Mouse (Mus musculus): ENCODE measurements at regions not wholly inside any gene's neighbourhood (a gene's known extent, or its start where the extent isn't known, plus 50 kb on each side); places are given as distances from the start of the nearest gene placed in this dataset.

- no peak for DNase-seq (ENCODE audit: low read depth, low spot score)
Observed at GRCm38 (mm10) chr15:88370366-88370765, 229.7 kb upstream of the Zdhhc25 start.

- no peak for DNase-seq (ENCODE audit: low read depth, low spot score)
Observed at GRCm38 (mm10) chr15:88372039-88372438, 228.1 kb upstream of the Zdhhc25 start.

- DNase-seq (ENCODE audit: low read depth, low spot score), result no peak
Observed at GRCm38 (mm10) chr15:88373923-88374322, 226.2 kb upstream of the Zdhhc25 start.

GRCm38 (mm10) chr15:88379342-88379741 lies 220.8 kb upstream of the Zdhhc25 start:
- no peak for DNase-seq (ENCODE audit: low read depth, low spot score)

GRCm38 (mm10) chr15:88379951-88380623 lies 220.0 kb upstream of the Zdhhc25 start:
- DNase-seq (ENCODE audit: low read depth, low spot score), result no peak

- no peak for DNase-seq (ENCODE audit: low read depth, low spot score)
Observed at GRCm38 (mm10) chr15:88381419-88381818, 218.7 kb upstream of the Zdhhc25 start.

- no peak for DNase-seq (ENCODE audit: low read depth, low spot score)
Observed at GRCm38 (mm10) chr15:88385943-88386342, 214.2 kb upstream of the Zdhhc25 start.

GRCm38 (mm10) chr15:88386711-88387110 lies 213.4 kb upstream of the Zdhhc25 start:
- no peak for DNase-seq (ENCODE audit: low read depth, low spot score)

GRCm38 (mm10) chr15:88391822-88392221 lies 208.3 kb upstream of the Zdhhc25 start:
- no peak for DNase-seq (ENCODE audit: low read depth, low spot score)

GRCm38 (mm10) chr15:88399064-88399463 lies 201.0 kb upstream of the Zdhhc25 start:
- peak; percentile 5 for DNase-seq (ENCODE audit: low read depth, low spot score)

GRCm38 (mm10) chr15:88399989-88400388 lies 200.1 kb upstream of the Zdhhc25 start:
- DNase-seq (ENCODE audit: low read depth, low spot score), result no peak

- no peak for DNase-seq (ENCODE audit: low read depth, low spot score)
Observed at GRCm38 (mm10) chr15:88400787-88401186, 199.3 kb upstream of the Zdhhc25 start.

- DNase-seq (ENCODE audit: low read depth, low spot score), result no peak
Observed at GRCm38 (mm10) chr15:88408461-88409379, 191.4 kb upstream of the Zdhhc25 start.

- no peak for DNase-seq (ENCODE audit: low read depth, low spot score)
Observed at GRCm38 (mm10) chr15:88414206-88414605, 185.9 kb upstream of the Zdhhc25 start.

- DNase-seq (ENCODE audit: low read depth, low spot score), result no peak
Observed at GRCm38 (mm10) chr15:88418881-88419280, 181.2 kb upstream of the Zdhhc25 start.

- DNase-seq (ENCODE audit: low read depth, low spot score), result no peak
Observed at GRCm38 (mm10) chr15:88428441-88428840, 171.7 kb upstream of the Zdhhc25 start.

GRCm38 (mm10) chr15:88430941-88431340 lies 169.2 kb upstream of the Zdhhc25 start:
- DNase-seq (ENCODE audit: low read depth, low spot score), result no peak

GRCm38 (mm10) chr15:88448272-88448671 lies 151.8 kb upstream of the Zdhhc25 start:
- DNase-seq (ENCODE audit: low read depth, low spot score), result no peak

- DNase-seq (ENCODE audit: low read depth, low spot score), result no peak
Observed at GRCm38 (mm10) chr15:88451241-88451640, 148.9 kb upstream of the Zdhhc25 start.

GRCm38 (mm10) chr15:88468107-88468506 lies 132.0 kb upstream of the Zdhhc25 start:
- DNase-seq (ENCODE audit: low read depth, low spot score), result no peak

- DNase-seq (ENCODE audit: low read depth, low spot score), result peak; percentile 54
Observed at GRCm38 (mm10) chr15:88468810-88469209, 131.3 kb upstream of the Zdhhc25 start.

GRCm38 (mm10) chr15:88469508-88470455 lies 130.3 kb upstream of the Zdhhc25 start:
- DNase-seq (ENCODE audit: low read depth, low spot score), result no peak

Data from 3T3-L1 (cell line).